In the genomic region with DNA sequence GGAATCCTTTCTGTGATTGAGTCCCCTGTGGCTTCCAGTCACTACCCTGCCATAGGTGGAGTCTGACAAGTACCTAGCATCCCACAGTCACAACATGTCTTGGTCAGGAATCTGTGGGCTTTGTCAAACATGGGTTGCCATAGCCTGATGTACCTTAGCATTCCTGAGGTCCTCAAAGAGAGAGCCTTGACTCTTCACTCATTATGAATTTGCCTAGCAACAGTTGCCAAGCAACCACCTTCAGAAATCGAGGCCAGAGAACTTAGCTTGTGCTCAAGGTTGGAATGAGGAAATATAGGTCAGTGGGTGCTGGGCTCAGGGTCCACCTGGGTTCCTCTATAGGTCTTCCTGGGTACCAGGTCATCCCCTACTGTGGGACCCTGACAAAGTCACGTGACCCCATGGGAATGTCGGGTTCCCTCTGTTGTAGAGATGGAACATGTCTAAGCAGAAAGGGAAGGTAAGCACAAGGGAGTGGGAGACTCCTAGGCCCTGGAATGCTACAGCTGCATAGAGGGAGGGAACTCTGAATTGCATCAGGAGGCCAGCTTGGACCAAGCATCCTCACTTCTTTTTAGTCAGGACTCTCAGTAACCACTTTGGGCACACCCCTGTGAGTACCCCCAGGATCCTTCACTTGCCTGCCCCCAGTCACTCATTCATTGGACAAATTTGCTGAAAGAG, we compare ENCODE assay signal across 15 mouse cellular contexts. TPM values are rescaled to one million over a fixed set of nuclear protein-coding genes. Genes with fewer than 3 reads are reported as not detected.
DNase-seq lines count a peak whose midpoint lies in the region; ATAC-seq and TF ChIP-seq lines count a peak whose summit lies in the region.
"Had no signal": no experiment of that assay in that cellular context is flagged by ENCODE, and none has a peak within 500 bp of the region (broad histone marks: within the 10 kb centered on the region; RNA-seq: fewer than 3 reads in every experiment).

No protein-coding gene starts in this region.

- 68% methylated on average over 3 of the region's 3 CpGs for WGBS in hindbrain, embryonic 13.5 days
- WGBS in hindbrain, embryonic 11.5 days = 77% methylated on average over 3 of the region's 3 CpGs
- WGBS in hindbrain, postnatal 0 days = 49% methylated on average over 3 of the region's 3 CpGs
- WGBS in lung, adult 2 months = 63% methylated on average over 3 of the region's 3 CpGs

- H3K4me1 ChIP-seq in hindbrain, embryonic 13.5 days (replicated peaks) = peaks cover 11% of the 10 kb centered on the region
- no peaks in the 10 kb centered on the region for H3K4me1 ChIP-seq in hindbrain, embryonic 11.5 days (replicated peaks; ENCODE audit: control insufficient read depth, insufficient read depth, low read length)
- peaks cover 8% of the 10 kb centered on the region; the same call in 1 of the 2 replicates for H3K4me1 ChIP-seq in hindbrain, postnatal 0 days (ENCODE audit: insufficient read depth, low read length)
- H3K4me1 ChIP-seq in lung, adult 2 months (ENCODE audit: control insufficient read depth, insufficient read depth, low read length) = peaks cover 7% of the 10 kb centered on the region; the same call in 1 of the 2 replicates

- H3K27me3 ChIP-seq in hindbrain, embryonic 13.5 days = 0 out of 2 replicates have a peak, but pooled peaks cover 2% of the 10 kb centered on the region
- H3K27me3 ChIP-seq in hindbrain, embryonic 11.5 days (ENCODE audit: control insufficient read depth, insufficient read depth, low read length) = no peaks in the 10 kb centered on the region
- H3K27me3 ChIP-seq in hindbrain, postnatal 0 days (ENCODE audit: insufficient read depth, low read length) = no peaks in the 10 kb centered on the region

- no peak for TF ChIP-seq CTCF in hindbrain, postnatal 0 days (IDR thresholded peaks at IDR 0.05; ENCODE audit: low read depth)
- no peak for TF ChIP-seq CTCF in lung, adult 2 months (IDR thresholded peaks at IDR 0.05; ENCODE audit: insufficient read depth, low read length)

- no peak overlapping the region for H3K4me2 ChIP-seq in hindbrain, embryonic 13.5 days
- H3K4me2 ChIP-seq in hindbrain, embryonic 11.5 days (replicated peaks; ENCODE audit: low read depth, low read length) = no peak overlapping the region
- H3K4me2 ChIP-seq in hindbrain, postnatal 0 days (ENCODE audit: low read depth, low read length) = no peak overlapping the region

- peak; percentile 37; the same call in 1 of the 2 replicates for ATAC-seq in hindbrain, embryonic 13.5 days (ENCODE audit: low FRiP score)
- no peak for ATAC-seq in hindbrain, embryonic 11.5 days (ENCODE audit: low FRiP score)
- ATAC-seq in hindbrain, postnatal 0 days = peak; percentile 55

- no peak overlapping the region for H3K27ac ChIP-seq in hindbrain, embryonic 13.5 days
- no peak overlapping the region for H3K27ac ChIP-seq in hindbrain, embryonic 11.5 days (ENCODE audit: low read depth, low read length)
- H3K27ac ChIP-seq in hindbrain, postnatal 0 days = peak overlapping the region; percentile 42; the same call in 1 of the 2 replicates
- H3K27ac ChIP-seq: heart, embryonic 10.5 days; stomach, postnatal 0 days had no signal

- H3K4me3 ChIP-seq in hindbrain, embryonic 13.5 days = no peak overlapping the region
- H3K4me3 ChIP-seq in hindbrain, embryonic 11.5 days (ENCODE audit: low read depth, low read length) = no peak overlapping the region
- no peak overlapping the region for H3K4me3 ChIP-seq in hindbrain, postnatal 0 days (ENCODE audit: low read length)
- H3K4me3 ChIP-seq in lung, adult 2 months (replicated peaks; ENCODE audit: extremely low read depth, low read depth, low read length) = no peak overlapping the region
- H3K4me3 ChIP-seq: erythroblast, embryonic 14.5 days; heart, embryonic 10.5 days had no signal

- no peak for TF ChIP-seq POLR2A in lung, adult 2 months (IDR thresholded peaks at IDR 0.05; ENCODE audit: borderline replicate concordance, extremely low read depth, low read depth, low read length)

- no peaks in the 10 kb centered on the region for H3K36me3 ChIP-seq in hindbrain, embryonic 13.5 days
- no peaks in the 10 kb centered on the region for H3K36me3 ChIP-seq in hindbrain, embryonic 11.5 days (ENCODE audit: control insufficient read depth, insufficient read depth, low read length)
- no peaks in the 10 kb centered on the region for H3K36me3 ChIP-seq in hindbrain, postnatal 0 days (ENCODE audit: insufficient read depth, low read length)
- H3K36me3 ChIP-seq: heart, embryonic 10.5 days had no signal

- 0 out of 2 replicates have a peak, but pooled peaks cover 8% of the 10 kb centered on the region for H3K9me3 ChIP-seq in hindbrain, embryonic 13.5 days
- H3K9me3 ChIP-seq in hindbrain, embryonic 11.5 days (ENCODE audit: control insufficient read depth, low read length) = no peaks in the 10 kb centered on the region
- H3K9me3 ChIP-seq in hindbrain, postnatal 0 days (ENCODE audit: low read length) = 0 out of 2 replicates have a peak, but pooled peaks cover 4% of the 10 kb centered on the region
- H3K9me3 ChIP-seq: heart, embryonic 10.5 days had no signal

- DNase-seq in hindbrain, embryonic 11.5 days (ENCODE audit: low spot score) = no peak
- peak; percentile 43 to 71 for DNase-seq in right cerebral cortex, adult 2 months (ENCODE audit: low spot score in 2 of 2)
- DNase-seq in right cerebral cortex, postnatal 4 days = no peak
- DNase-seq in hindbrain, postnatal 0 days (ENCODE audit: low spot score) = peak; percentile 69
- DNase-seq in right cerebral cortex, postnatal 10 days (ENCODE audit: low spot score in 2 of 2) = peak; percentile 49 to 75
- DNase-seq in urinary bladder, postnatal 36 days (ENCODE audit: low spot score in 2 of 2) = no peak
- no peak for DNase-seq in lung, adult 2 months
- DNase-seq: adrenal gland, adult 2 months; cerebellum, adult 11 months; kidney, adult 9 months; lung, postnatal 14 days had no signal

- no peak overlapping the region for H3K9ac ChIP-seq in hindbrain, embryonic 13.5 days
- H3K9ac ChIP-seq in hindbrain, embryonic 11.5 days (ENCODE audit: low read depth, low read length) = no peak overlapping the region
- no peak overlapping the region for H3K9ac ChIP-seq in hindbrain, postnatal 0 days (replicated peaks; ENCODE audit: low read length)

RNA-seq across cellular contexts. Expression of a gene that starts 57.9 kb away (rescaled TPM):
- 44.9 and 45.3 TPM in 2 replicates for polyA plus RNA-seq in hindbrain, embryonic 13.5 days (2015; fragmentation: Nextera tagmentation; extraction: Ambion mirVana)
- 28.7 and 35.6 TPM in 2 replicates for polyA plus RNA-seq in hindbrain, embryonic 11.5 days (2014; fragmentation: Nextera tagmentation; extraction: Ambion mirVana)
- total RNA-seq in hindbrain, postnatal 0 days (2014; rRNA removed) = 135 and 145 TPM in 2 replicates
- 25.3 and 30.6 TPM in 2 replicates for polyA plus RNA-seq in hindbrain, postnatal 0 days (2015; fragmentation: Nextera tagmentation; extraction: Ambion mirVana)
- polyA plus RNA-seq in lung, adult 2 months (2012; rRNA removed) = 153 and 189 TPM in 2 replicates

Comparison
In these comparisons a context has a peak if more than half of its experiments do, and no peak if none do; other contexts are left out.
1. DNase-seq: peak in right cerebral cortex, adult 2 months (2 of 2), hindbrain, postnatal 0 days (single experiment) and right cerebral cortex, postnatal 10 days (2 of 2); none in hindbrain, embryonic 11.5 days (single experiment), right cerebral cortex, postnatal 4 days (single experiment), urinary bladder, postnatal 36 days (0 of 2) and lung, adult 2 months (single experiment).